Mouse (Mus musculus): ENCODE measurements around the gene Wfikkn1.

Wfikkn1 gene

DNA sequence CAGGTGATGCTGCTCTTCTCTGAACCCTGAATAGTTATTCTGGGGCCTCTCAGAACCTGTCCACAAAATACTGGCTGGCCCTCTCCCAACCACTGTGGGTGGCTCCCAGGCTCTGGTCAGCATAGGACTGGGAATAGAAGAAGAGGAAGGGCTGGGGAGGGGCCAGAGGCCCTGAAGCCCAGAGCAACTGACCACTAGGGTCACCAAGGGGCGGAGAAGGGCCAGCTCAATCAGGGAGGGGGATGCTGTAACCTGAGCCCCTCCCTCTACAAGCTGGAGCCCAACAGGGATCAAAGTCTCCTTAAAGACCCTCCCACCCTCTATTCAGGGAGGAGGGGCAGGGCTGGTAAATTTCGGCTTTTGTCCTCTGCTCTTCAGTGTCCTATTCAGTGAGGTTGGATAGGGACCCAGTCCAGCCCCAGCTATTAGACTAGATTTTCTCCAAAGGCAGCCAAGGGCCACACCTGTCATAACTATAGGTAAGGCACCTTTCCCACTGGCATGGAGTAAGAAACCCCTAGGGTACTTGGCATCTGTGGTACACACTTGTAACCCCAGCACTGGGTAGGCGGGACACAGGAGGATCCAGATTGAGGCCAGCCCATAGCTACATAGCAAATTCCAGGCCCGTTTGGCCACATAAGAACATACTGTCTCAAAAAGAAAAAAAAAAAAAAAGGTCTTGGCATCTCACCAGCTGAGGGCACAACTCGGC is at the start of gene Wfikkn1:
Gene Wfikkn1, minus strand, starts transcription at position 663 of the 715 bp plus-strand sequence.
- DNase-seq (ENCODE audit: low spot score in 2 of 2): no peak

DNA sequence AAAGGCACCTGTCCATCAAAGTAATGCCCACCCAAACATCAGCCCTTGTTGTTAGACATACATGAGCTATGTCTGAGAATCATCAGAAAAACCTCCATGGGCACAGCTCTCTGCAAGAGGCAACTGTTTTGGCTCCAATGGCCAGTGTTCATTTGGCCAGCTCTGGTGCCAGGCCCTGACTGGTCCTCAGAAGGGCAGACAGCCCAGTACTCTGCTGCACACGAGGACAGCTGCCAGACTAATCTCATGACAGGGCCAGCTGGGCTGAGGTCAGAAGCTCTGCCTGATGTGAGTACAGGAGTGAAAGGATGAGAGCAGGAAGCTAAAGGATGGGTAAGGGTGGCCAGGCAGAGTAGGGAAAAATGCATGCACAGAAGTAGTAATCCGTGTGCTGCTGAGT is 44.7 kb upstream of the Wfikkn1 start:
- DNase-seq (ENCODE audit: low spot score in 2 of 2): no peak

DNA sequence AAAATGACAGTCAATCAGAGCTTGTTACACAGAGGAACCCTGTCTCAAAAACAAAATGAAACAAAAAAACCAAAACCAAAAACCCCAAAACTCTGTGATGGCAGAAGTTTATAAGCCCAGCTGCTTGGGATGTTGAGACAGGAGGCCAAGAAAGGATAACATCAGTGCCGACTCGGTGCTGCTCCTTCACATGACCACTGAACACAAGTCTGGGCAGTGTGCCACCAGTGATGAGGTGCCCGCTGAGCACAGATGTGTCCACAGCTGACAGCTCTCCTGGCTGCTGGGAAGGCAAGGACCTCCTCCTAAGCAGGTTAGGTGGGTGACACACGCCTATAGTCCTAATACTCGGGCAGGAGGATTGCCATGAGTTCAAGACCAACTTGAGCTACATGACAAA is 41.5 kb upstream of the Wfikkn1 start:
- no peak for DNase-seq (ENCODE audit: low spot score in 2 of 2)

DNA sequence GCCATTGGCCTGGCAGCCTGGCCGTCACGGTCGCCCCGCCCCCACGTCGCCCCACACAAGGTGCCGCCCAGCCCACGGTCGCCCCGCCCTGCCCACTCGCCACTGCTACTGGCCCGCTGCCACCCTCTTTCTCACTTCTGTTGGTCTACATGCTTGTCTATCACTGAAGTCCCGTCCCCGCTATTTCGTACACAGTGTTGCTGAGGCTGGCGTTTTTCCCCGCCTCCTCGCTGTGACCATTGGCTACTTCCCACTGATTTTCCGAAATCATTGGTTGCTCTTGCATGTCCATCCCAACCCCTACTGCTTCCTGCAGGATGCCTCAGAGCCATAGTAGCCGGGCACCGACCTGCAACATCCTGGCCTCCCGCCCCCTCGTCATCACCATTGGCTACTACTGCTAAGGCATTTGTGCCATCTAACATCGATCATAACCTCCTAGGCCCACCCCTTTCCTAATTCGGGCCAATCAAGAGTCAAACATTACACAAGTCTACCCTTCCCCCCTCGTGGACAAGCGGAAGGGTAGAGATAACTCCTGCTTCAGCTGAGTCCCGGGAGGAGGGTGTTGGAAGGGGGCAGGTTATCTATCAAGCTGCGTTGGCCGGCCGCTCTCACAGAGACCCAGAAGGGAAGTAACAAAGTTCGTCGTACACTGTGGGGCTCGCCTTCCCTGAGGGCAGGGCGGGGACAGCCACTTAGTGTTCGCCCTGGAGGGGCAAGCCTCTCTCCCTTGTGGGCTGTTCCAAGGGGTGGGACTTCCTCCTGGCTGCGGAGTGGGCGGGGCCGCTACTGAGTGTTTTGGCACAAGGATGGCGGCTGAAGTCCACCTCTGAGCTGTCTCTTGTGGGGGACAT is 39.4 kb upstream of the Wfikkn1 start:
- peak; percentile 99 to 100 for DNase-seq (ENCODE audit: low spot score in 2 of 2)

DNA sequence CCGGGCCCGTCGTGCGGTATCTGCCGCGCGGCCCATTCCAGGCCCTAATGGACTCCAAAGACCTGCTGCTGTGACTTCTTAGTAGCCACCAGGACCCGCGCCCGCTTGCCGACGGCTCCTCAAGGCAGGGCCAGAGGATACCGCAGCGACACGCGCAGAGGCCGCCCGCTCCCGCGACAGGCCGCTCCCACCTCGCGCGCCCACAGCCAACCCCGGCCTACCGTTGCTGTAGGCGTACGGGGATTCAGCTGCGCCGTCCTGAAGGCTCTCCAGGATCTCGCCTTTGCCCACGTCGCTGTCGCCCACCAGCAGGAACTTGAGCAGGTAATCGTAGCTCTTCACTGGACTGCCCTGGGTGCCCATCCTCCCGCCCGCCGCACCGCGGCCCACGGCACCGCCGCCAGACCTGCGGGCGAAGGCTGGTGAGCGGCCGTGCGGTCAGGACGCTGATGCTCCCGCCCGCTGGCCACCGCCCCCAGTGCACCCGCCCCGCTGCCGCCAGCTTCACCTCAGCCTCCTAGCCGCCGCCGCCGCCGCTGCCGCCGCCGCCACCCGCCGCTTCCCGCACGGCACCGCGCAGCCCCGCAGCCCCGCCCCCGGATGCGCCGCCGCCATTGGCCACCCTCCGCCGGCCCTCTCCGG is 38.6 kb upstream of the Wfikkn1 start, which contains the start of gene Rab40c:
Gene Rab40c, minus strand, starts transcription at position 584 of the 642 bp plus-strand sequence.
- peak in 1 of 2 experiments; percentile 44 for DNase-seq (ENCODE audit: low spot score in 2 of 2)

DNA sequence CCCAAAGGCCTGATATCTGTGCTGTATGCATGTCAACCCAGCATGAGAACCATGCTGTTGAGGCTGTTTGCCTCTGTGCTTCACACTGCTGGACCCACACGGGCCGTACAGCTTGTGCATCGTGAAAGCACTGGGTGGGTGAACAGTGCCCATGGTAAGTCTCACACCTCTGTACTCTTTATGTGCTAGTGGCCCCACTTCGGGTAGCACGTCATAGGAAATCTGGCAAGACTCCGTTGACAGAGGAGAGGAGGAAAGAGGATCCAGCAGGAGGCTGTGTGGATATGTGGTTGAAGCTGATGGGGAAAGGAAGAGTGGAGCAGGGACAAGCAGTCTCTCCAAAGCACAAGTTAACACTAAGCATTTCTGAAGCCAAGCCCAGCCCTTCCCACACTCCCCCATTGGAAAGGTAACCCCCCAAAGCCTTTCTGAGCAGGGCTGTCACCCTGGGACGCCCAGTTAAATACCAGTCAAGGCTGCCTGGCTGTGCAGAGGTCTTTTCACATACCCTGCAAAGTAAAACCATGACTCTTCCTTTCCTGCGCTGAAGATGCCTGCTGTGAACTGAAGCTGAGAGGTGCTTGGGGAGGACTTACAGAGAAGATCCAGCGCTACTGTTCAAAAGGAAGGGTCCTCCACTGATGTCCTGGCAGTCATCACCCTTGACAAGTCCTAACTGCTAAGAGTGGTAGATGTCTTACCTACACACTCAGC is 37.5 kb upstream of the Wfikkn1 start:
- DNase-seq (ENCODE audit: low spot score in 2 of 2): no peak

DNA sequence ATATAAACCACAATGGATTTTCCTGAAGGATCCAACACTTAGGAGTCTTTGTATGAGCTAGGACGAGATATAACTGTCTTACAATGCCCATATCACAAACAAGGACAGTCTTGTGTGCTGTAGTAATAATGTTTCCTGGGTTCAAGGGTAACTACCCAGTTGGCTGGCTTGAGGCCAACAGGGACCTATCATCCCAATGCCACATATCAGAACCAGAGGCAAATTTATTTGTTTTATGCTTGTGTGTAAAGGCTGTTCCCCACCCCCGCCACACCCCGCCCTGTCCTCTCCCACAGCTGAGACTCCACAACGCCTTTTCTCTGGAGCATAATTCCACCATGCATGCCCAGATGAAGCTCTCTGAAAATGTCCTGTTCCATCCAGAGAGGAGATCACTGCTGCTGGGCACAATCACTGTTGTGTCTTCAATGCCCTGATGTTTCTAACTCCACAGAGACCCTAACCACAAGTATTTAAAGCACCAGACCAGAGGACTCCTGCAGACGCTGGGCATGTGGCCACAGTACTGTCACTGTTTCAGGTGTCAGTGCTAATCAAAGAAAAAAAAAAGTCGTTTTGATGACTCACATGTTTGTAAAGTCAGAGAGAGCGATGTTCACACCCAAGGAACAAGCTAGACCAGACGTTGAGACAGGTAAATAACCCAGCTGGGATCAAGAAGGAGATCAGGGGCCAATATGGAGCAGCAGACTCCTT is 36.4 kb upstream of the Wfikkn1 start:
- DNase-seq (ENCODE audit: low spot score in 2 of 2): no peak

DNA sequence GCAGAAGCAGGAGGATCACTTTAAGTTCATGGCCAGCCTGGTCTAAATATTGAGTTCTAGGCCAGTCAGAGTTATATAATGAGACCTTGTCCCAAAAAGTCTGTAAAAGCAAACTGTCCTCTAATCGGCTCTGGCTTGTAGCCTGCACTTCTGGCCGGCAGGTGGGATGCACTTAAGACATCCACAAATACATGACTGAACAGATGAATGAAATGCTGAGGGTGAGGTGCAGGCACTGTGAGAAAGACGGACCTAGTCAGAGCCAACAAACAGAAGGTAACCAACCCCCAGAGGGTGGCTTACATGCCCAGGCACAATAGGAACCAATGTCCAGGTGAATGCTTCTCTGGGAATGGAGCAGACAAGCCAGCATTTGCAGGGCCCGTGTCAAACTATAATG is 33.6 kb upstream of the Wfikkn1 start:
- no peak for DNase-seq (ENCODE audit: low spot score in 2 of 2)

GRCm38 (mm10) chr17:25913877-25914275 is 33.2 kb upstream of the Wfikkn1 start:
- no peak for DNase-seq (ENCODE audit: low spot score in 2 of 2)

DNA sequence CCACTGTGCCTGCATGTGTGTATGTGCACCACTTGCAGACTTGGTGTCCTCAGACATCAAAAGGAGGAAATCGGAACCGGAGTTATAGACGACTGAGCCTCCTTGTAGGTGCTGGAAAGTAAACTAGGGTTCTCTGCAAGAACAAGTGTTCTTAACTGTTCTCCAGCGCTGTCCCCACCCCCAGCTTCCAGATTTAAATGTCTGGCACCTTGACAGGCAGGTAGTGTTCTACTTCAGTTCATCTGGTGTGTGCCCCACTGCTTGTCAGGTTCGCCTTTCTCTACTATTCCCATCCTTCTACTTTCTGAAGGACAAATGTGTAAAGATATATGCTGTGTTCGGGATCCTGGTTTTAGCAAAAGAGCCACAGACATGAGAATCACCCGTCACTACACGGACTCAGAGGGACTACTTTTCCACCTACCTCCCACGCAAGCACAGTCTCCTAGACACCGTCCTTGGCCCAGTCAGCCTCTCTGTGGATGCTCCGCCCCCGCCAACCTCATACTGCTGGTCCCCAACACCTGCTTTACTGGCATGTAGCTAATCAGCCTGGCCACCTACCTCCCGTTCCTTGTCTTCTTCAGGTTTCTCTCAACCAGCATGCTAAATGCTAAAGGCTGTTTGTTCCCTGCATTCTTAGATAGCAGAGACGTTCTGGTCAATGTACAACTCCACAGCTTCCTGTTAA is 32.7 kb upstream of the Wfikkn1 start:
- DNase-seq (ENCODE audit: low spot score in 2 of 2): no peak

DNA sequence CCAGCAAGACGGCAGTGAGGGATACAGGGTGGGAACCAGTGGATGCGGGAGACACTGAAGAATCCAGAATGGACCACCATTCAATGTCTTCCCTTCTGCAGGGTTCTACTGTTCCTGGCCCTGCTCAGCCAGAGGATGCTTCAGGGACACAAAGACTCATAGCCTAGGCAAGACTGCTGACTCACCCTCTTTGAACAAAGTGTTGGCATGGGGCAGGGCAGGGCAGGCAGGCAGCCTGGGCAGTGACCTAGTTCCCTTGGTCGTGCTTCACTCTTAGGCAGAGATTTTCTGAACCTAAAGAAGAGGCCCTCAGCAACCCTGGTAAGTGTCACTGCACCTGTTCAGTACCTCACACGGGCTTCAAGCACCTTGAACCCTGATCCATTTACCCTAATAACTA is 31.2 kb upstream of the Wfikkn1 start:
- DNase-seq (ENCODE audit: low spot score in 2 of 2): no peak

DNA sequence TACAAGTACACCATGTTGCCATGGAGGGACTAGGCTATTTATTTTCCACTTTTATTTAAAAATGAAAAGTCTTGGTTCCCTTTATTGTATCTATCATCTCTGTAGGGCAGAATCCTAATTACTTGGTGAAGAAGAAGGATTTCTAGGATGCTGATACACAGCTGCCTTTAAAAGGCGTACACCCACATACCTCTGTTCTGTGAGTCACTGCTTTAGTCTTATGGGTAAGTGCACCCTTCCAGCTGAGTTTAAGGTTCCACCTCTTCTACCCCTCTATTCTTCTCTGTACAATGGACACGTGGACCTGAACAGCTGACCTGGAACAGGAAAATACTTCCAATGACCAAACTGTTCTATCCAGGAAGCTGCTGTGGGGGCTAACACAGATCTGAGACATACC is 27.0 kb upstream of the Wfikkn1 start:
- DNase-seq (ENCODE audit: low spot score in 2 of 2): no peak

- DNase-seq (ENCODE audit: low spot score in 2 of 2): no peak
These were observed 22.4 kb upstream of the Wfikkn1 start for GRCm38 (mm10) chr17:25903061-25903460.

DNA sequence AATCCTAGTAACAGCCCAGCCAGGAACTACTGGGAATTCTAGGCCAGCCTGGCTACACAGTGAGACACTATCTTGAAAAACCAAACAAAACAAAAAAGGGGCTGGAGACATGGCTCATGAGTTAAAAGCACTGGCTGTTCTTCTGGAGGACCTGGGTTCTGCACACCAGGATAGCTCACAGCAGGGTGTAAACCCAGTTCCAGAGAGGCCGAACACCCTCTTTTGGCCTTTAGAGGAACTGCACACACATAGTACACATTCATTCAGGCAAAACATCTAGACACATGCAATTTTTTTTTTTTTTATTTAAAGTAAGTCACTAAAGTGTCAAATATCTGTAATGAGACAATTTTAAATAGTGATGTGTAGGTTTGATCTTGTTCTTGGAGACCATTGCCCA is 19.5 kb upstream of the Wfikkn1 start:
- DNase-seq (ENCODE audit: low spot score in 2 of 2): no peak

DNA sequence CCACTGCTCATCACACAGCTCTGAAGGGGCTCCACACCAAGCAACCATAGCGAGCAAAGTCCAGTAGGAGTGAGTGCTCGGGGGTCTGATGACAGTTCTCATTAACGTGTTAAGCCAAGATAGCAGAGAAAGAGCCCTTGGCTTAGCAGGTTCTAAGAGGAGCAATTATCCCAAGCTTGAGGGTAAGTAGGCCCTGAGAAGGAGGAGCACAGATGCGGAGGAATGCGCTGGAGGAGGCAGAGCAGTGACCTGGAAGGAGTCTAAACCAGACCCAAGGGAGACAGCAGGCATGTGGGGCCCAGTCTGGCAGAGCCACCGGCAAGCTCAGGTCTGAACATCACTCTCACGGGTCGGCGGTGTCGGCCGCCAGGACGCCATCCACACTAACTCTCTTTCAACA is 15.2 kb upstream of the Wfikkn1 start:
- no peak for DNase-seq (ENCODE audit: low spot score in 2 of 2)

DNA sequence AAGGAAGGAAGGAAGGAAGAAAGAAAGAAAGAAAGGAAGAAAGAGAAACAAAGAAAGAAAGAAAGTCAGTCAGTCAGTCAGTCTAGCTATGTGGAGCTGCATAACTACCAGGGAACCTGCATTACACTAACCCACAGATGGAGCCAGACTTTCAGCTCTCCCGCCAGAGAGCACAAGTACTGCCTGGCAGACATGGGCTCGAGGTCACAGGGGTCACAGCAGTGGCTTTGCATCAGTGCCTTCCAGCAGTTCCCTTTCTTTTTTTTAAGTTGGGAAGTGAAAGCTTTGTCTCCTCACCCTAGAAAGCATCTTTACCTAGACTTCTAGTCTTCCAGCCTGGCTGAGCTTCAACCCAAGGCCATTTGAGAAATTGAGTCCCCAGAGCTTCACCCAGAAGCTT is 14.8 kb upstream of the Wfikkn1 start:
- no peak for DNase-seq (ENCODE audit: low spot score in 2 of 2)

DNA sequence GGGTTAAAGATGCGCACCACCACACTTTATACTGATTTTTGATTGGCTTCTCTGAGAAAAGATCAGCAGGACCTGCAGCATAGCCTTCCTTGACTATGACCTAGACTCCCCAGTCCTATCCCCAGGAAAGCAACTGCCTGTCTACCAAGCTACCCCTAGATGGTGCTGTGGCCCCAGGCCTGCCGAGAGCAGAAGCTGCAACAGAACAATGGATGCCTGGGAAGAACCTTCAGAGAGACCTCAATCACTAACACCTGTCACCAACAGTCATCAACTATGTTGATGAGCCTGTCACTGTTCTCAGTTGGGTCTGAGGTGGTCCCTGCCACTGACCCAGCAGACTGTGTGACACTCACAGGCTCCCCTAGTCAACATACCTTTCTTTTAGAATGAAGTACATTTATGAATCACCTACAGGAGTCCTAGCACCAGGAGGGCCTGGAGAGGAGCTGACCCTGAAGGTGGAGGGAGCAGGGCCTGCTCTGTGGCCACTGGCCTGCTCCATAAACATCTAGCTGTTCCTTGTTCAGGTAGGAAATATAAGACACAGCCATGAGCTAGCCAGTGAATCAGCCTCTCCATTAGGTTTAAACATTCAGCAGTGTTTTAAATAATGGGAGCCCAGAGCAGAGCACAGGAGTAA is 13.4 kb upstream of the Wfikkn1 start:
- peak; percentile 43 to 76 for DNase-seq (ENCODE audit: low spot score in 2 of 2)

GRCm38 (mm10) chr17:25888837-25889236 is 8.2 kb upstream of the Wfikkn1 start:
- no peak for DNase-seq (ENCODE audit: low spot score in 2 of 2)

DNA sequence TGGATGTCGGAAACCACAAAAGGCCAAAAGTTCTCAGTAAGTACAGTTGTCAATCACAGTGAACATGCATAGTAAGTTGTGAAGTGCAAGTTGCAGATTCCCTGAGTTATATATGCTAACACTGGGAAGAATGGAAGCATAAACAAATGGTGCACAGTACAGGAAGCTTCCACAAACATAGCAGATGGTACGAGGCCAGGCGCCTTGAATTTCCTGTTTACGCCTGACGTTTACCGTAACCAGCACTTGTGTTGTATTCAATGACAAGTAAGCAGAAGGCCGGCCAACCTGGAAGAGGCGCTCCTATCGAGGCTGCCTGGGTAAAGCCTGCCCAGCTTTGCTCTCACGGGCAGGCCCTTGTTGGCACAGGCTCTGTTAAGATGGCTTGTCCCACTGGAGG is 6.8 kb upstream of the Wfikkn1 start:
- no peak for DNase-seq (ENCODE audit: low spot score in 2 of 2)

DNA sequence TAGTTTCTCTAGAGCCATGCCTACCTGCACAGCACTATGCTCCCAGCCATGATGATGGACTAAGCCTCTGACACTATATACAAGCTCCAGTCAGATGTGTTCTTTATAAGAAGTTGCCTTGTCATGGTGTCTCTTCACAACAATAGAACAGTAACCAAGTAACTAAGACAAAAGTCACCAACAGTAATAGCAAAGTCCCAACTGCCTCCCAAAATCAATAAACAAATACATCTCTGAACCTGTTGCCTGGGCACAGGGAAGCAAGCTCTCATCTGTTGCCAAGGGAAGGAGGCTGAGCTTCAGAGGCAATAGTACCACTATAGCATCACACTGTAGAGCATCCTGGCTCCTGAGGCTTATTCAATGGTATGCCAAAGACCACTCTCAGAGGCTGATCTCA is 6.1 kb upstream of the Wfikkn1 start:
- DNase-seq (ENCODE audit: low spot score in 2 of 2): no peak

All from thymus, postnatal 10 days (tissue).